In genomic region chr16:57186618-57187017, GRCm38 (mm10) we compare ENCODE assay signal across 34 mouse cellular contexts.
"Had no signal": no experiment of that assay in that cellular context is flagged by ENCODE, and none has a peak within 500 bp of the region (broad histone marks: within the 10 kb centered on the region; RNA-seq: fewer than 3 reads in every experiment).

No protein-coding gene starts in this region.

- ATAC-seq: hindbrain, embryonic 16.5 days; hindbrain, postnatal 0 days; inflammation-experienced regulatory T-cells, adult 6 months; intestine, embryonic 15.5 days had no signal

- H3K9ac ChIP-seq: heart, embryonic 12.5 days; heart, embryonic 13.5 days; heart, embryonic 15.5 days; hindbrain, embryonic 12.5 days; hindbrain, embryonic 13.5 days; hindbrain, embryonic 14.5 days; hindbrain, embryonic 15.5 days; intestine, embryonic 15.5 days; kidney, embryonic 15.5 days had no signal

- H3K27ac ChIP-seq: heart, adult 2 months; heart, embryonic 10.5 days; heart, embryonic 13.5 days; heart, embryonic 15.5 days; hindbrain, embryonic 10.5 days; hindbrain, embryonic 12.5 days; hindbrain, embryonic 13.5 days; hindbrain, embryonic 14.5 days; hindbrain, embryonic 15.5 days; hindbrain, postnatal 0 days; intestine, embryonic 15.5 days; kidney, embryonic 15.5 days; kidney, postnatal 0 days; layer of hippocampus, adult 2 months had no signal

- H3K9me3 ChIP-seq: heart, embryonic 10.5 days; heart, embryonic 12.5 days; heart, embryonic 13.5 days; heart, embryonic 15.5 days; hindbrain, embryonic 10.5 days; hindbrain, embryonic 12.5 days; hindbrain, embryonic 13.5 days; hindbrain, embryonic 15.5 days; intestine, embryonic 15.5 days; kidney, embryonic 15.5 days had no signal

- H3K4me3 ChIP-seq: heart, adult 2 months; heart, embryonic 10.5 days; heart, embryonic 12.5 days; heart, embryonic 13.5 days; heart, embryonic 15.5 days; hindbrain, embryonic 10.5 days; hindbrain, embryonic 12.5 days; hindbrain, embryonic 13.5 days; hindbrain, embryonic 15.5 days; intestine, embryonic 15.5 days; kidney, embryonic 15.5 days; layer of hippocampus, adult 2 months had no signal

- H3K4me2 ChIP-seq: heart, embryonic 11.5 days; heart, embryonic 12.5 days; heart, embryonic 13.5 days; heart, embryonic 15.5 days; hindbrain, embryonic 12.5 days; hindbrain, embryonic 13.5 days; hindbrain, embryonic 14.5 days; hindbrain, embryonic 15.5 days; intestine, embryonic 15.5 days; kidney, embryonic 15.5 days had no signal

- H3K4me1 ChIP-seq: heart, embryonic 10.5 days; heart, embryonic 13.5 days; heart, embryonic 15.5 days; hindbrain, embryonic 10.5 days; hindbrain, embryonic 12.5 days; hindbrain, embryonic 13.5 days; hindbrain, embryonic 15.5 days; intestine, embryonic 15.5 days; kidney, embryonic 15.5 days had no signal

- DNase-seq: heart, adult 2 months; heart, postnatal 10 days; heart, postnatal 14 days; heart, postnatal 36 days; heart, postnatal 4 days; kidney, adult 11 months; kidney, adult 18-20 months; kidney, adult 2 months; kidney, adult 8-10 months; kidney, adult 9 months; kidney, postnatal 10 days; kidney, postnatal 14 days; kidney, postnatal 25 days; kidney, postnatal 36 days; kidney, postnatal 4 days; layer of hippocampus, adult 9-11 months; layer of hippocampus, postnatal 36 days had no signal

- H3K27me3 ChIP-seq: heart, embryonic 12.5 days; heart, embryonic 13.5 days; heart, embryonic 15.5 days; hindbrain, embryonic 12.5 days; hindbrain, embryonic 13.5 days; hindbrain, embryonic 15.5 days; intestine, embryonic 15.5 days; kidney, embryonic 15.5 days had no signal
